Mouse (Mus musculus) stomach, postnatal 0 days (tissue): ENCODE data around the gene Pafah1b1. TPM values are rescaled to one million over a fixed set of nuclear protein-coding genes. Genes with fewer than 3 reads are reported as not detected.

Experiments used
- ATAC-seq: fragments of 200-750 bp; cut with Nextera tagmentation; 2 replicates; pipeline ENCODE4 v1.8.0; 2017; ENCODE audit not compliant: low FRiP score, low TSS enrichment
- DNase-seq: peaks from one replicate; pipeline ENCODE4 v3.0.0-alpha.2; 2016; ENCODE audit warnings: low spot score
- H3K27ac ChIP-seq: fragments of 300-500 bp; sonication (generic); replicated peaks from 2 replicates; pipeline ENCODE4 v1.5.1; 2014; ENCODE audit warnings: mild to moderate bottlenecking, control low read depth
- H3K27me3 ChIP-seq: fragments of 300-500 bp; sonication (generic); 2 replicates; pipeline ENCODE4 v1.6.1; 2014; ENCODE audit warnings: low read length; ENCODE audit not compliant: control insufficient read depth, insufficient read depth
- H3K36me3 ChIP-seq: fragments of 300-500 bp; sonication (generic); 2 replicates; pipeline ENCODE4 v1.6.1; 2014; ENCODE audit warnings: low read length, mixed read lengths; ENCODE audit not compliant: control insufficient read depth, insufficient read depth
- H3K4me1 ChIP-seq: fragments of 300-500 bp; sonication (generic); replicated peaks from 2 replicates; pipeline ENCODE4 v1.6.1; 2014; ENCODE audit warnings: antibody characterized with exemption; ENCODE audit not compliant: control insufficient read depth, insufficient read depth
- H3K4me2 ChIP-seq: fragments of 300-500 bp; sonication (generic); replicated peaks from 2 replicates; pipeline ENCODE4 v1.6.1; 2014; ENCODE audit warnings: low read depth, mild to moderate bottlenecking, control low read depth, moderate library complexity
- H3K4me3 ChIP-seq: fragments of 300-500 bp; sonication (generic); 2 replicates; pipeline ENCODE4 v1.5.1; 2014; ENCODE audit warnings: low read depth, low read length, control low read depth
- H3K9ac ChIP-seq: fragments of 300-500 bp; sonication (generic); 2 replicates; pipeline ENCODE4 v1.6.1; 2014; ENCODE audit warnings: mild to moderate bottlenecking, low read length, control low read depth, mixed read lengths
- H3K9me3 ChIP-seq: fragments of 300-500 bp; sonication (generic); 2 replicates; pipeline ENCODE4 v1.6.1; 2016; ENCODE audit warnings: low read length; ENCODE audit not compliant: control insufficient read depth
- CTCF ChIP-seq: IDR thresholded peaks from 2 replicates; pipeline ENCODE4 v1.5.1; 2016; ENCODE audit warnings: antibody characterized with exemption, low read depth, mild to moderate bottlenecking, moderate library complexity
- EP300 ChIP-seq: optimal IDR thresholded peaks from 2 replicates; pipeline ENCODE3; 2016; ENCODE audit warnings: antibody characterized with exemption
- WGBS: fragments of 180-500 bp; shearing (Covaris S2); extraction: QIAGEN DNeasy Blood & Tissue Kit; methylation state at CpG from one replicate; pipeline ENCODE4 v1.1.7; 2014; 5-methylcytosine and 5-hydroxymethylcytosine counted together
- polyA plus RNA-seq: library from polyadenylated mRNA; unstranded; fragments of >200 nt; fragmentation: Nextera tagmentation; extraction: Ambion mirVana; gene quantifications from 2 replicates; pipeline ENCODE4 v1.2.1, GENCODE M21; 2015

Gene Pafah1b1
- polyA plus RNA-seq, 1 experiment from 2014 or later: 51.7 TPM

GRCm38 (mm10) chr11:74673561-74673960 is 50.9 kb downstream of the Pafah1b1 start:
- ATAC-seq (no peak), DNase-seq (no peak)
- Histone ChIP-seq H3K27ac (no peak overlapping the region), H3K9ac (no peak overlapping the region), H3K9me3 (no peaks in the 10 kb centered on the region), H3K36me3 (peaks cover 21% of the 10 kb centered on the region), H3K27me3 (no peaks in the 10 kb centered on the region), H3K4me2 (no peak overlapping the region), H3K4me1 (no peaks in the 10 kb centered on the region), H3K4me3 (no peak overlapping the region)
- 89% methylated on average over 1 of the region's 1 CpGs for WGBS
- TF ChIP-seq EP300: no peak
- TF ChIP-seq CTCF: no peak

GRCm38 (mm10) chr11:74672901-74673513 is 51.5 kb downstream of the Pafah1b1 start:
- Histone ChIP-seq H3K27ac (no peak overlapping the region), H3K9ac (no peak overlapping the region), H3K27me3 (no peaks in the 10 kb centered on the region), H3K4me2 (no peak overlapping the region), H3K36me3 (peaks cover 18% of the 10 kb centered on the region), H3K9me3 (no peaks in the 10 kb centered on the region), H3K4me1 (no peaks in the 10 kb centered on the region), H3K4me3 (no peak overlapping the region)
- WGBS: 63% methylated on average over 6 of the region's 6 CpGs
- DNase-seq: peak; percentile 15
- ATAC-seq: no peak
- TF ChIP-seq EP300 (no peak), CTCF (no peak; the same call in 1 of the 2 replicates)

- ATAC-seq: no peak
- DNase-seq: no peak
- no peaks in the 10 kb centered on the region for H3K27me3 ChIP-seq
- no peak overlapping the region for H3K27ac ChIP-seq
- TF ChIP-seq CTCF: no peak
- TF ChIP-seq EP300: no peak
- H3K4me1 ChIP-seq: no peaks in the 10 kb centered on the region
- 85% methylated on average over 5 of the region's 5 CpGs for WGBS
- peaks cover 23% of the 10 kb centered on the region for H3K36me3 ChIP-seq
- no peaks in the 10 kb centered on the region for H3K9me3 ChIP-seq
- H3K9ac ChIP-seq: no peak overlapping the region
- no peak overlapping the region for H3K4me2 ChIP-seq
- H3K4me3 ChIP-seq: no peak overlapping the region
Measured at GRCm38 (mm10) chr11:74671839-74672238, 52.6 kb downstream of the Pafah1b1 start.

- DNase-seq: no peak
- Histone ChIP-seq H3K36me3 (peaks cover 20% of the 10 kb centered on the region), H3K9ac (no peak overlapping the region), H3K4me2 (no peak overlapping the region), H3K9me3 (no peaks in the 10 kb centered on the region), H3K27me3 (no peaks in the 10 kb centered on the region), H3K4me1 (no peaks in the 10 kb centered on the region), H3K4me3 (no peak overlapping the region), H3K27ac (no peak overlapping the region)
- no peak for ATAC-seq
- WGBS: 80% methylated on average over 1 of the region's 1 CpGs
- TF ChIP-seq CTCF: no peak
- TF ChIP-seq EP300: no peak
Measured at GRCm38 (mm10) chr11:74671013-74671412, 53.5 kb downstream of the Pafah1b1 start.

GRCm38 (mm10) chr11:74670151-74670550 is 54.3 kb downstream of the Pafah1b1 start:
- TF ChIP-seq CTCF (no peak), EP300 (no peak)
- ATAC-seq: no peak
- Histone ChIP-seq H3K36me3 (peaks cover 23% of the 10 kb centered on the region), H3K9me3 (no peaks in the 10 kb centered on the region), H3K9ac (no peak overlapping the region), H3K27me3 (no peaks in the 10 kb centered on the region), H3K4me2 (no peak overlapping the region), H3K27ac (no peak overlapping the region), H3K4me3 (no peak overlapping the region), H3K4me1 (no peaks in the 10 kb centered on the region)
- no peak for DNase-seq

GRCm38 (mm10) chr11:74668971-74669370 is 55.5 kb downstream of the Pafah1b1 start:
- Histone ChIP-seq H3K27me3 (no peaks in the 10 kb centered on the region), H3K4me2 (no peak overlapping the region), H3K4me3 (no peak overlapping the region), H3K9me3 (no peaks in the 10 kb centered on the region), H3K9ac (no peak overlapping the region), H3K27ac (no peak overlapping the region), H3K36me3 (peaks cover 26% of the 10 kb centered on the region), H3K4me1 (no peaks in the 10 kb centered on the region)
- DNase-seq (no peak), ATAC-seq (no peak)
- 88% methylated on average over 2 of the region's 2 CpGs for WGBS
- no peak for TF ChIP-seq CTCF
- no peak for TF ChIP-seq EP300
